9 mouse cellular contexts compared by ENCODE assay signal in genomic region chr8:111718937-111719336, GRCm38 (mm10). TPM values are rescaled to one million over a fixed set of nuclear protein-coding genes. Genes with fewer than 3 reads are reported as not detected.
DNase-seq lines count a peak whose midpoint lies in the region; ATAC-seq and TF ChIP-seq lines count a peak whose summit lies in the region.
"Had no signal": no experiment of that assay in that cellular context is flagged by ENCODE, and none has a peak within 500 bp of the region (broad histone marks: within the 10 kb centered on the region; RNA-seq: fewer than 3 reads in every experiment).

No protein-coding gene starts in this region.

- H3K4me1 ChIP-seq in heart, embryonic 12.5 days (replicated peaks), result peaks cover 66% of the 10 kb centered on the region
- peaks cover 53% of the 10 kb centered on the region for H3K4me1 ChIP-seq in kidney, embryonic 15.5 days

- TF ChIP-seq CTCF in brain, embryonic 14.5 days (IDR thresholded peaks at IDR 0.05; ENCODE audit: borderline replicate concordance, extremely low read depth, insufficient read depth, insufficient read length), result no peak

- H3K27ac ChIP-seq in heart, embryonic 12.5 days (ENCODE audit: poor library complexity, severe bottlenecking), result peak overlapping the region; percentile 99
- H3K27ac ChIP-seq in kidney, embryonic 15.5 days, result peak overlapping the region; percentile 63

- intact Hi-C loops in heart, postnatal 36 days (cut with DNase I), result loop anchor here (5.0 kb wide), 1 partner anchor 93 kb away; no protein-coding TSS in a partner anchor

- peaks cover 45% of the 10 kb centered on the region for H3K36me3 ChIP-seq in heart, embryonic 12.5 days
- peaks cover 56% of the 10 kb centered on the region for H3K36me3 ChIP-seq in kidney, embryonic 15.5 days

- WGBS in heart, embryonic 12.5 days, result 37% methylated on average over 5 of the region's 5 CpGs
- 11% methylated on average over 5 of the region's 5 CpGs for WGBS in kidney, embryonic 15.5 days

- H3K9me3 ChIP-seq in heart, embryonic 12.5 days (replicated peaks), result no peaks in the 10 kb centered on the region
- no peaks in the 10 kb centered on the region for H3K9me3 ChIP-seq in kidney, embryonic 15.5 days (replicated peaks)

- no peak overlapping the region for H3K9ac ChIP-seq in heart, embryonic 12.5 days
- no peak overlapping the region for H3K9ac ChIP-seq in kidney, embryonic 15.5 days

- DNase-seq in heart, postnatal 36 days, result no peak
- DNase-seq in adrenal gland, postnatal 14 days, result peak; percentile 3
- DNase-seq in brain, embryonic 14.5 days (ENCODE audit: low read depth), result peak; percentile 28
- DNase-seq in thymus, postnatal 4 days, result no peak
- no peak for DNase-seq in T-cell, adult 2 months (ENCODE audit: low spot score)
- DNase-seq: thymus, postnatal 36 days had no signal

- no peak overlapping the region for H3K4me3 ChIP-seq in heart, embryonic 12.5 days
- no peak overlapping the region for H3K4me3 ChIP-seq in kidney, embryonic 15.5 days (replicated peaks)

- no peak for TF ChIP-seq POLR2A in brain, embryonic 14.5 days (IDR thresholded peaks at IDR 0.05; ENCODE audit: borderline replicate concordance, extremely low read depth, insufficient read depth, insufficient read length, poor library complexity, severe bottlenecking)

- no peak for ATAC-seq in heart, embryonic 12.5 days (ENCODE audit: insufficient number of reproducible peaks, low FRiP score)
- 0 out of 2 replicates have a peak, but pooled peaks have one; percentile 47 for ATAC-seq in kidney, embryonic 15.5 days (replicated peaks; ENCODE audit: low FRiP score)

- H3K27me3 ChIP-seq in heart, embryonic 12.5 days (replicated peaks), result no peaks in the 10 kb centered on the region
- H3K27me3 ChIP-seq in kidney, embryonic 15.5 days, result no peaks in the 10 kb centered on the region

- no peak overlapping the region for H3K4me2 ChIP-seq in heart, embryonic 12.5 days
- no peak overlapping the region for H3K4me2 ChIP-seq in kidney, embryonic 15.5 days

RNA-seq across cellular contexts. Expression of gene Bcar1, which starts 24.7 kb away (rescaled TPM):
- 46.4 and 47.2 TPM in 2 replicates for polyA plus RNA-seq in heart, embryonic 12.5 days (2016; fragmentation: Nextera tagmentation; extraction: Ambion mirVana)
- 10 to 100 TPM; 18.8 to 19.1 TPM for total RNA-seq in heart, postnatal 36 days (2021)
- total RNA-seq in adrenal gland, postnatal 14 days (2021), result 59.6 and 67.1 TPM in 2 replicates
- polyA plus RNA-seq in brain, embryonic 14.5 days (2012; rRNA removed), result 101 and 113 TPM in 2 replicates
- polyA plus RNA-seq in kidney, embryonic 15.5 days (2015; fragmentation: Nextera tagmentation; extraction: Ambion mirVana), result 45.7 and 53.8 TPM in 2 replicates

RNA-seq across cellular contexts. Expression of gene Ctrb1, which starts 28.1 kb away (rescaled TPM):
- not detected in 2 replicates for polyA plus RNA-seq in heart, embryonic 12.5 days (2016; fragmentation: Nextera tagmentation; extraction: Ambion mirVana)
- total RNA-seq in heart, postnatal 36 days (2021), result not detected
- total RNA-seq in adrenal gland, postnatal 14 days (2021), result 0.41 TPM in 1 of 2 replicates, not detected in the other
- 0.10 and 0.22 TPM in 2 replicates for polyA plus RNA-seq in brain, embryonic 14.5 days (2012; rRNA removed)
- polyA plus RNA-seq in kidney, embryonic 15.5 days (2015; fragmentation: Nextera tagmentation; extraction: Ambion mirVana), result 0.45 and 5.2 TPM in 2 replicates
- total RNA-seq: MEL had no signal

Comparison
In these comparisons a context has a peak if more than half of its experiments do, and no peak if none do; other contexts are left out.
1. DNase-seq: peak in adrenal gland, postnatal 14 days (single experiment) and brain, embryonic 14.5 days (single experiment); none in heart, postnatal 36 days (0 of 2), thymus, postnatal 4 days (single experiment) and T-cell, adult 2 months (single experiment).